Mouse (Mus musculus) heart, embryonic 10.5 days (tissue): Measurements from ENCODE around the gene Wnt2. TPM values are rescaled to one million over a fixed set of nuclear protein-coding genes. Genes with fewer than 3 reads are reported as not detected.

ENCODE experiments used
- polyA plus RNA-seq: library from polyadenylated mRNA; unstranded; fragments of >200 nt; fragmentation: Nextera tagmentation; extraction: Ambion mirVana; gene quantifications from 2 replicates; pipeline ENCODE4 v1.2.1, GENCODE M21; 2016

Gene Wnt2
- polyA plus RNA-seq, 1 experiment from 2014 or later = 40.3 TPM

Other genes starting within 250 kb of the Wnt2 start
- gene Asz1, start 78.5 kb upstream of the Wnt2 start, polyA plus RNA-seq = 0.26 TPM in 1 of 2 replicates, not detected in the other
- gene Cftr, start 140.1 kb upstream of the Wnt2 start, polyA plus RNA-seq = 0.14 and 0.29 TPM in 2 replicates